Mouse (Mus musculus): ENCODE measurements around the gene Il20rb. TPM values are rescaled to one million over a fixed set of nuclear protein-coding genes. Genes with fewer than 3 reads are reported as not detected.

The Il20rb gene
- polyA plus RNA-seq (2015; fragmentation: Nextera tagmentation; extraction: Ambion mirVana) = 1.5 TPM in 2 replicates

- ATAC-seq (ENCODE audit: low read depth) = no peak
- H3K4me3 ChIP-seq (ENCODE audit: low read length) = no peak within 1 kb of the TSS
- H3K9me3 ChIP-seq (ENCODE audit: control insufficient read depth, low read length) = no peaks in the 10 kb centered on the region
- no peak within 1 kb of the TSS for H3K9ac ChIP-seq (ENCODE audit: low read length)
- H3K27ac ChIP-seq (ENCODE audit: low read length) = no peak within 1 kb of the TSS
- WGBS = 84% methylated on average over 5 of the region's 5 CpGs
- peaks cover 4% of the 10 kb centered on the region; the same call in 1 of the 2 replicates for H3K4me1 ChIP-seq (replicated peaks; ENCODE audit: control insufficient read depth, insufficient read depth, low read length)
- no peaks in the 10 kb centered on the region for H3K36me3 ChIP-seq (ENCODE audit: control insufficient read depth, insufficient read depth, low read length)
- H3K27me3 ChIP-seq (ENCODE audit: control insufficient read depth, insufficient read depth, low read depth, low read length) = no peaks in the 10 kb centered on the region
- no peak within 1 kb of the TSS for H3K4me2 ChIP-seq (ENCODE audit: low read depth, low read length)
These were observed at the start of gene Il20rb for GRCm38 (mm10) chr9:100486431-100486830. Gene Il20rb (minus strand): TSS chr9:100486788.

- WGBS = 70% methylated on average over 2 of the region's 2 CpGs
- Histone ChIP-seq H3K36me3 (ENCODE audit: control insufficient read depth, insufficient read depth, low read length) (no peaks in the 10 kb centered on the region), H3K27me3 (ENCODE audit: control insufficient read depth, insufficient read depth, low read depth, low read length) (no peaks in the 10 kb centered on the region), H3K9ac (ENCODE audit: low read length) (no peak overlapping the region), H3K27ac (ENCODE audit: low read length) (no peak overlapping the region), H3K9me3 (ENCODE audit: control insufficient read depth, low read length) (no peaks in the 10 kb centered on the region), H3K4me2 (ENCODE audit: low read depth, low read length) (no peak overlapping the region), H3K4me3 (ENCODE audit: low read length) (no peak overlapping the region), H3K4me1 (replicated peaks; ENCODE audit: control insufficient read depth, insufficient read depth, low read length) (peaks cover 14% of the 10 kb centered on the region)
- no peak for ATAC-seq (ENCODE audit: low read depth)
These were observed 49.2 kb upstream of the Il20rb start for GRCm38 (mm10) chr9:100535618-100536262.

GRCm38 (mm10) chr9:100534686-100535085 lies 48.1 kb upstream of the Il20rb start:
- Histone ChIP-seq H3K27me3 (ENCODE audit: control insufficient read depth, insufficient read depth, low read depth, low read length) (no peaks in the 10 kb centered on the region), H3K4me3 (ENCODE audit: low read length) (no peak overlapping the region), H3K9ac (ENCODE audit: low read length) (no peak overlapping the region), H3K9me3 (ENCODE audit: control insufficient read depth, low read length) (no peaks in the 10 kb centered on the region), H3K4me1 (replicated peaks; ENCODE audit: control insufficient read depth, insufficient read depth, low read length) (peaks cover 14% of the 10 kb centered on the region), H3K4me2 (ENCODE audit: low read depth, low read length) (no peak overlapping the region), H3K27ac (ENCODE audit: low read length) (no peak overlapping the region), H3K36me3 (ENCODE audit: control insufficient read depth, insufficient read depth, low read length) (no peaks in the 10 kb centered on the region)
- ATAC-seq (ENCODE audit: low read depth) = no peak
- WGBS = 78% methylated on average over 3 of the region's 3 CpGs

GRCm38 (mm10) chr9:100532847-100533505 lies 46.4 kb upstream of the Il20rb start:
- WGBS = 57% methylated on average over 3 of the region's 3 CpGs
- ATAC-seq (ENCODE audit: low read depth) = no peak
- no peak overlapping the region for H3K4me3 ChIP-seq (ENCODE audit: low read length)

GRCm38 (mm10) chr9:100531296-100531695 lies 44.7 kb upstream of the Il20rb start:
- Histone ChIP-seq H3K4me1 (replicated peaks; ENCODE audit: control insufficient read depth, insufficient read depth, low read length) (peaks cover 12% of the 10 kb centered on the region), H3K4me2 (ENCODE audit: low read depth, low read length) (no peak overlapping the region), H3K27me3 (ENCODE audit: control insufficient read depth, insufficient read depth, low read depth, low read length) (no peaks in the 10 kb centered on the region), H3K36me3 (ENCODE audit: control insufficient read depth, insufficient read depth, low read length) (no peaks in the 10 kb centered on the region), H3K9me3 (ENCODE audit: control insufficient read depth, low read length) (no peaks in the 10 kb centered on the region; the same call in 1 of the 2 replicates), H3K9ac (ENCODE audit: low read length) (no peak overlapping the region), H3K4me3 (ENCODE audit: low read length) (no peak overlapping the region), H3K27ac (ENCODE audit: low read length) (no peak overlapping the region)
- 66% methylated on average over 1 of the region's 1 CpGs for WGBS
- ATAC-seq (ENCODE audit: low read depth) = no peak

More at GRCm38 (mm10) chr9:100532847-100533505, 46.4 kb upstream of the Il20rb start:
- Histone ChIP-seq H3K4me2 (ENCODE audit: low read depth, low read length) (no peak overlapping the region), H3K27ac (ENCODE audit: low read length) (no peak overlapping the region), H3K27me3 (ENCODE audit: control insufficient read depth, insufficient read depth, low read depth, low read length) (no peaks in the 10 kb centered on the region), H3K36me3 (ENCODE audit: control insufficient read depth, insufficient read depth, low read length) (no peaks in the 10 kb centered on the region), H3K4me1 (replicated peaks; ENCODE audit: control insufficient read depth, insufficient read depth, low read length) (peaks cover 14% of the 10 kb centered on the region), H3K9ac (ENCODE audit: low read length) (no peak overlapping the region), H3K9me3 (ENCODE audit: control insufficient read depth, low read length) (no peaks in the 10 kb centered on the region; the same call in 1 of the 2 replicates)

- Histone ChIP-seq H3K36me3 (ENCODE audit: control insufficient read depth, insufficient read depth, low read length) (no peaks in the 10 kb centered on the region), H3K9me3 (ENCODE audit: control insufficient read depth, low read length) (no peaks in the 10 kb centered on the region; the same call in 1 of the 2 replicates), H3K4me1 (replicated peaks; ENCODE audit: control insufficient read depth, insufficient read depth, low read length) (no peaks in the 10 kb centered on the region), H3K9ac (ENCODE audit: low read length) (no peak overlapping the region), H3K4me2 (ENCODE audit: low read depth, low read length) (no peak overlapping the region), H3K27me3 (ENCODE audit: control insufficient read depth, insufficient read depth, low read depth, low read length) (no peaks in the 10 kb centered on the region), H3K27ac (ENCODE audit: low read length) (no peak overlapping the region), H3K4me3 (ENCODE audit: low read length) (no peak overlapping the region)
- no peak for ATAC-seq (ENCODE audit: low read depth)
- 70% methylated on average over 2 of the region's 2 CpGs for WGBS
These were observed 38.6 kb upstream of the Il20rb start for GRCm38 (mm10) chr9:100525225-100525624.

DNA sequence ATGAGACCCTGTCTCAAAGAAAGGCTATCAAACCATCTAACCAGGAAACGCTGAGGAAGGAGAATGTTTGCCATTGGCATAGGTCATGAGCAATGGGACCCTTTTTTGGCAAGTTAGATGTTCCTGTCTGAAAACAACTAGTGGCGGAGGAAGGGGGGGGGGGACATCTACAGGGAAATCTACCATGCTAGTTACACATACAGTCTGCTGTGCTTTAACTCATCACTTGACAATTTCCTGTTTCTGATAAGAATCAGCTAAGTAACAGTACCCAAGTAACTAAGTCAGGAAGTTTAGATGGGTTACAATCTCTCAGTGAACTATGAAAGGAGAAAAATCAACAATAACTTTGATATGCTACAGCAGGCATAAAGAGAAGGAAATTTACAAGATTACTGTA lies 35.4 kb upstream of the Il20rb start:
- 54% methylated on average over 2 of the region's 2 CpGs for WGBS

DNA sequence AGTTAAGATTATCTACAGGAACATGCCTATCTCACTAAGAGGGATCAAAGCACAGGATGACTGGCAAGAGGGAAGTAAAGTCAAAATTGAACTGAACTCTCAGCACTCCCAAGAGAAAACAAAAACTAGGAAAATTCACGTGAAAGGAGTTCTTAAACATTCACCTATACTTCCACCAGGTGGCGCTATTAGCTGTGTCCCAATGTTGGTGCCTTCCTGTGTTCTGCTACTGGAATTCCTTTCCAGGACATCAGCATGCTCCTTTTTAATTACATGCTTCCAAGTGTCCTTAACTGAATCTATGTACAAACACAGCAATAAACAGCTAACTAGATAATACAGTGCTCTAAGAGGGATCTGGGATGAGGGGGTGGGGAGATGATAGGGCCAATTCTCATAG lies 34.0 kb upstream of the Il20rb start:
- ATAC-seq (ENCODE audit: low read depth) = peak; percentile 28; the same call in 1 of the 2 replicates
- Histone ChIP-seq H3K27me3 (ENCODE audit: control insufficient read depth, insufficient read depth, low read depth, low read length) (no peaks in the 10 kb centered on the region), H3K9me3 (ENCODE audit: control insufficient read depth, low read length) (no peaks in the 10 kb centered on the region), H3K9ac (ENCODE audit: low read length) (no peak overlapping the region), H3K27ac (ENCODE audit: low read length) (no peak overlapping the region), H3K4me3 (ENCODE audit: low read length) (no peak overlapping the region), H3K36me3 (ENCODE audit: control insufficient read depth, insufficient read depth, low read length) (no peaks in the 10 kb centered on the region), H3K4me2 (ENCODE audit: low read depth, low read length) (no peak overlapping the region), H3K4me1 (replicated peaks; ENCODE audit: control insufficient read depth, insufficient read depth, low read length) (no peaks in the 10 kb centered on the region)
- WGBS = 7% methylated on average over 2 of the region's 2 CpGs

More for the DNA sequence above, 35.4 kb upstream of the Il20rb start:
- no peak overlapping the region for H3K27ac ChIP-seq (ENCODE audit: low read length)
- no peak overlapping the region for H3K4me3 ChIP-seq (ENCODE audit: low read length)
- no peaks in the 10 kb centered on the region for H3K4me1 ChIP-seq (replicated peaks; ENCODE audit: control insufficient read depth, insufficient read depth, low read length)
- no peak for ATAC-seq (ENCODE audit: low read depth)
- H3K9me3 ChIP-seq (ENCODE audit: control insufficient read depth, low read length) = no peaks in the 10 kb centered on the region
- H3K9ac ChIP-seq (ENCODE audit: low read length) = no peak overlapping the region
- H3K36me3 ChIP-seq (ENCODE audit: control insufficient read depth, insufficient read depth, low read length) = no peaks in the 10 kb centered on the region
- H3K27me3 ChIP-seq (ENCODE audit: control insufficient read depth, insufficient read depth, low read depth, low read length) = no peaks in the 10 kb centered on the region
- no peak overlapping the region for H3K4me2 ChIP-seq (ENCODE audit: low read depth, low read length)

- H3K27me3 ChIP-seq (ENCODE audit: control insufficient read depth, insufficient read depth, low read depth, low read length) = no peaks in the 10 kb centered on the region
- WGBS = 90% methylated on average over 3 of the region's 3 CpGs
- H3K4me3 ChIP-seq (ENCODE audit: low read length) = no peak overlapping the region
- no peak for ATAC-seq (ENCODE audit: low read depth)
- H3K36me3 ChIP-seq (ENCODE audit: control insufficient read depth, insufficient read depth, low read length) = no peaks in the 10 kb centered on the region
- H3K9ac ChIP-seq (ENCODE audit: low read length) = no peak overlapping the region
- H3K27ac ChIP-seq (ENCODE audit: low read length) = no peak overlapping the region
- no peak overlapping the region for H3K4me2 ChIP-seq (ENCODE audit: low read depth, low read length)
- no peaks in the 10 kb centered on the region for H3K9me3 ChIP-seq (ENCODE audit: control insufficient read depth, low read length)
- no peaks in the 10 kb centered on the region for H3K4me1 ChIP-seq (replicated peaks; ENCODE audit: control insufficient read depth, insufficient read depth, low read length)
These were observed 33.4 kb upstream of the Il20rb start for GRCm38 (mm10) chr9:100520012-100520411.

Measured in lung, embryonic 16.5 days (tissue).